Mouse (Mus musculus) olfactory bulb, adult 2 months (tissue): Measurements from ENCODE around the gene Grm8.

ENCODE experiments used
- CTCF ChIP-seq: fragments of 200-500 bp; IDR thresholded peaks from 2 replicates; pipeline ENCODE4 v1.5.1; 2012; ENCODE audit warnings: low read depth, mild to moderate bottlenecking, low read length, moderate library complexity; ENCODE audit not compliant: insufficient read depth
- POLR2A ChIP-seq: fragments of 200-500 bp; IDR thresholded peaks from 2 replicates; pipeline ENCODE4 v1.6.1; 2012; ENCODE audit warnings: mild to moderate bottlenecking, low read depth, low read length, moderate library complexity; ENCODE audit not compliant: insufficient read depth

DNA sequence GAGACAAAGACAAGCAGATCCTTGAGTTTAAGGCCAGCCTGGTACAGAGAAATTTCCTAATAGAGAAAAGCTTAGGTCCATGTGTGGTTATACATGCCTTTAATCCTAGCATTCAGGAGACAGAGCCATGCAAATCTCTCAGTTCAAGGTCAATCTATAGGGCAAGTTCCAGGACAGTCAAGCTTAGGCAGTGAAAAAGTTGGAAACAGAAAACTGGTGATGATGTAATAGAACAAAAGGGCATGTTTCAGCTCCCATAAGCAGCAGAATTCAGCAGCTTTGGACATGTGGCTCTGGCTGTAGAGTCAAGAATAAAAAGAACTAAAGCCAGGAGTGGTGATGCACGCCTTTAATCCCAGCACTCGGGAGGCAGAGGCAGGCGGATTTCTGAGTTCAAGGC is 336.2 kb downstream of the Grm8 start:
- TF ChIP-seq POLR2A = no peak
- no peak for TF ChIP-seq CTCF
